Mouse (Mus musculus): ENCODE measurements around the gene Gadd45gip1.

- TF ChIP-seq CTCF (IDR thresholded peaks at IDR 0.05; ENCODE audit: low read depth, low read length) = no peak
- TF ChIP-seq POLR2A (IDR thresholded peaks at IDR 0.05; ENCODE audit: insufficient read depth, low read length) = no peak
Observed at GRCm38 (mm10) chr8:84877297-84878035, 46.1 kb downstream of the Gadd45gip1 start.

All from ES-Bruce4 (cell line).